Mouse (Mus musculus) adipocyte (in vitro differentiated cells): ENCODE results near the gene Acta1.

Experiments used
- DNase-seq: peaks from one replicate; pipeline ENCODE4 v3.0.0-alpha.2; 2016; ENCODE audit warnings: low spot score

Acta1 gene

DNA sequence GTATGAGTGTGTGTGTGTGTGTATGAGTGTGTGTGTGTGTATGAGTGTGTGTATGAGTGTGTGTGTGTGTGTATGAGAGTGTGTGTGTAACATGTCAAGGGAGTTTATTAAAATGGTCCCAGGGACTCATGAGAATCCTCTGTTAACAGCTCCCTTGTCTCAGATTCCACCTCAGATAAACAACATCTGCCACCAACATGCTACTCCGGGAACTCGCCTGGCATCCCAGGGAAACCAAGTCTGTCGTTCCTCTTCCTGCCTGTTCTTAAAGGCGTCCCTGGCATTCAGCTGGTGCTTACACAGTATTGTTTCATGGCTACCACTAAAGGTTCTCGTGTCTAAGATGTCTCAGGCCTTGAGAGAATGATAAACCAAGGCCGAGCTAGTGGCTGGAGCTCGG is 50.2 kb downstream of the Acta1 start:
- DNase-seq = no peak

GRCm38 (mm10) chr8:123842086-123842485 is 52.5 kb downstream of the Acta1 start:
- no peak for DNase-seq
